Mouse (Mus musculus): ENCODE data around the gene Atp8a2.

GRCm38 (mm10) chr14:60134720-60135119, 62.3 kb downstream of the Atp8a2 start:
- TF ChIP-seq EP300 (IDR thresholded peaks at IDR 0.05; ENCODE audit: low read depth) = no peak
- TF ChIP-seq CTCF (IDR thresholded peaks at IDR 0.05; ENCODE audit: low read depth) = no peak

Measured in heart, postnatal 0 days (tissue).